In the genomic region with DNA sequence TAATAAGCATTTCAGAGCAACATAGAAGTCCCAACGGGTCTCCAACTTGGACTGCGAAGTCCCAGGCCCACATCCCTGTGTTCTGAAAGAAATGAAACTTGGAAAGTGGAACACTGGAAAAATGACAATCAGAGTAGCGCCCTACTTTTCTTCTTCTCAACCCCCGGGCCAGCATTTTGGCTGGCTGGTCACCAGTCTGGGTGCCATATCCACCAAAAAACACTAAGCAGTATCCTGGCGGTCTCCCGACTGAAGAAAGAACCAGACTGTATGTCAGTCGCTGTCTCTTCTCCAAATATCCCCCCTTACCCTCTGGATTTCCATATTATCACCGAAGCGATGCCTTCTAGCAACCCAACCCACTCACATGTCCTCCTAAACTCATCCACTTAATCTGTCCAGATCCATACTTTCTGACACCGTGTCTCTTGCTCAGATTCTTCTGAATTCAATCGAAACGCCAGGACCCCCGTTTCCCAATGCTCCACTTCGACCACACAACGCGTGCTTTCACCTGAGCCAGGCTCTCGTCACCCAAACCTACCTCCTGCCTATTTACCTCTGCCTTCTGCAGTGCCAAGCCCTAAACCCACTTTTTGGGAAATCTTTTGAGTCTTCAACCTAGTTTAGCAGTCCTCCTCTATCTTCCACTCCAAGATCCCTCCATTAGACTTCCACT, we compare ENCODE assay signal across 7 mouse cellular contexts. TPM values are rescaled to one million over a fixed set of nuclear protein-coding genes. Genes with fewer than 3 reads are reported as not detected.
A peak's percentile ranks its signal among the peaks of the same experiment; 100 is the strongest.
DNase-seq lines count a peak whose midpoint lies in the region; ATAC-seq and TF ChIP-seq lines count a peak whose summit lies in the region.

No protein-coding gene starts in this region.

- no peak for DNase-seq in spleen, adult 2 months (ENCODE audit: low read depth in 1 of 2, low spot score in 2 of 2)
- DNase-seq in spleen, adult 18-20 months, result no peak
- peak; percentile 47 for DNase-seq in cerebellum, adult 11-12 months
- DNase-seq in forebrain, embryonic 10.5 days (ENCODE audit: extremely low spot score, low spot score), result no peak
- peak in 1 of 3 experiments; percentile 7 for DNase-seq in liver, embryonic 14.5 days (ENCODE audit: low read depth in 3 of 3, low spot score in 3 of 3)

- peak overlapping the region; percentile 82 for H3K4me3 ChIP-seq in spleen, adult 2 months (ENCODE audit: extremely low read depth, insufficient read depth, insufficient read length)
- peak overlapping the region; percentile 75 for H3K4me3 ChIP-seq in forebrain, embryonic 10.5 days
- H3K4me3 ChIP-seq in liver, embryonic 14.5 days (ENCODE audit: insufficient read depth in 1 of 2, low read depth in 2 of 2, low read length in 2 of 2), result peak overlapping the region; percentile 78 to 96
- H3K4me3 ChIP-seq in olfactory bulb, adult 2 months (ENCODE audit: insufficient read depth, low read depth, low read length), result peak overlapping the region; percentile 86

- TF ChIP-seq EP300 in liver, embryonic 14.5 days (IDR thresholded peaks at IDR 0.05; ENCODE audit: low read depth), result no peak

- no peaks in the 10 kb centered on the region for H3K27me3 ChIP-seq in spleen, adult 2 months (ENCODE audit: control insufficient read depth, insufficient read depth, low read length)
- H3K27me3 ChIP-seq in forebrain, embryonic 10.5 days (ENCODE audit: poor library complexity, severe bottlenecking), result no peaks in the 10 kb centered on the region
- no peaks in the 10 kb centered on the region for H3K27me3 ChIP-seq in liver, embryonic 14.5 days (ENCODE audit: control insufficient read depth, insufficient read depth, low read length)

- H3K4me2 ChIP-seq in liver, embryonic 14.5 days (ENCODE audit: low read depth), result peak overlapping the region; percentile 96

- peak overlapping the region; percentile 85 for H3K9ac ChIP-seq in liver, embryonic 14.5 days (replicated peaks)

- no peak for TF ChIP-seq CTCF in spleen, adult 2 months (IDR thresholded peaks at IDR 0.05; ENCODE audit: extremely low read depth, insufficient read depth, insufficient read length, insufficient replicate concordance)
- TF ChIP-seq CTCF in liver, embryonic 14.5 days (IDR thresholded peaks at IDR 0.05; ENCODE audit: low read depth), result no peak
- no peak for TF ChIP-seq CTCF in olfactory bulb, adult 2 months (IDR thresholded peaks at IDR 0.05; ENCODE audit: insufficient read depth, low read depth, low read length)

- H3K36me3 ChIP-seq in spleen, adult 2 months (ENCODE audit: control insufficient read depth, insufficient read depth, low read length), result no peaks in the 10 kb centered on the region; the same call in 1 of the 2 replicates
- peaks cover 8% of the 10 kb centered on the region; the same call in 1 of the 2 replicates for H3K36me3 ChIP-seq in forebrain, embryonic 10.5 days (replicated peaks)
- no peaks in the 10 kb centered on the region for H3K36me3 ChIP-seq in liver, embryonic 14.5 days (replicated peaks; ENCODE audit: control insufficient read depth, insufficient read depth, low read depth)

- H3K4me1 ChIP-seq in spleen, adult 2 months (ENCODE audit: control insufficient read depth, insufficient read depth, insufficient read length), result peaks cover 9% of the 10 kb centered on the region; the same call in 1 of the 2 replicates
- peaks cover 24% of the 10 kb centered on the region for H3K4me1 ChIP-seq in forebrain, embryonic 10.5 days
- peaks cover 11 to 18% of the 10 kb centered on the region in 2 experiments for H3K4me1 ChIP-seq in liver, embryonic 14.5 days (replicated peaks; ENCODE audit: control insufficient read depth in 2 of 2, insufficient read depth in 2 of 2, low read length in 1 of 2)
- H3K4me1 ChIP-seq in olfactory bulb, adult 2 months (ENCODE audit: control insufficient read depth, insufficient read depth, low read length), result peaks cover 3% of the 10 kb centered on the region; the same call in 1 of the 2 replicates

- H3K9me3 ChIP-seq in forebrain, embryonic 10.5 days, result no peaks in the 10 kb centered on the region
- H3K9me3 ChIP-seq in liver, embryonic 14.5 days (ENCODE audit: control insufficient read depth, low read length), result no peaks in the 10 kb centered on the region

- TF ChIP-seq POLR2A in spleen, adult 2 months (IDR thresholded peaks at IDR 0.05; ENCODE audit: low read depth, low read length), result no peak
- TF ChIP-seq POLR2A in olfactory bulb, adult 2 months (IDR thresholded peaks at IDR 0.05; ENCODE audit: insufficient read depth, low read depth, low read length), result no peak

- peak overlapping the region; percentile 61 for H3K27ac ChIP-seq in spleen, adult 2 months (ENCODE audit: insufficient read depth, low read length)
- peak overlapping the region; percentile 98 for H3K27ac ChIP-seq in forebrain, embryonic 10.5 days
- peak overlapping the region; percentile 66 for H3K27ac ChIP-seq in liver, embryonic 14.5 days
- H3K27ac ChIP-seq in olfactory bulb, adult 2 months (ENCODE audit: insufficient read depth, low read depth, low read length), result peak overlapping the region; percentile 60

- 3% methylated on average over 17 of the region's 17 CpGs for WGBS in spleen, adult 2 months
- WGBS in forebrain, embryonic 10.5 days, result 9% methylated on average over 17 of the region's 17 CpGs
- 3% methylated on average over 17 of the region's 17 CpGs for WGBS in liver, embryonic 14.5 days (ENCODE audit: insufficient replicate concordance)
- under 1% methylated on average over 17 of the region's 17 CpGs for WGBS in olfactory bulb, adult 2 months

- peak; percentile 0 to 4; a peak in 1 of 4 replicates for ATAC-seq in hematopoietic stem cell, adult 5-6 weeks (replicated peaks in 1 of 2; ENCODE audit: insufficient read depth in 1 of 2, low FRiP score in 2 of 2, low TSS enrichment in 1 of 2, low read depth in 1 of 2, poor library complexity in 2 of 2, severe bottlenecking in 2 of 2)
- peak; percentile 1; the same call in 1 of the 2 replicates for ATAC-seq in liver, embryonic 14.5 days (ENCODE audit: insufficient read depth)

RNA-seq across cellular contexts. Expression of gene Gm28047, which starts 0.4 kb away (rescaled TPM):
- polyA plus RNA-seq in spleen, adult 2 months (2012; rRNA removed), result not detected in 2 replicates
- polyA plus RNA-seq in forebrain, embryonic 10.5 days (2016; fragmentation: Nextera tagmentation; extraction: Ambion mirVana), result 0.50 TPM in 1 of 2 replicates, not detected in the other
- total RNA-seq in hematopoietic stem cell, adult 5-6 weeks (2017), result 1.7 TPM in 1 of 2 replicates, not detected in the other
- not detected in 2 replicates for polyA plus RNA-seq in liver, embryonic 14.5 days (2012; rRNA removed)
- polyA plus RNA-seq in liver, embryonic 14.5 days (2014; fragmentation: Nextera tagmentation; extraction: Ambion mirVana), result not detected in 2 replicates
- not detected in 2 replicates for polyA plus RNA-seq in olfactory bulb, adult 2 months (2012; ENCODE audit: insufficient read depth, insufficient read length, low replicate concordance, missing spikeins)

RNA-seq across cellular contexts. Expression of gene Atf7, which starts 0.8 kb away (rescaled TPM):
- polyA plus RNA-seq in spleen, adult 2 months (2012; rRNA removed), result 70.2 and 71.8 TPM in 2 replicates
- polyA plus RNA-seq in forebrain, embryonic 10.5 days (2016; fragmentation: Nextera tagmentation; extraction: Ambion mirVana), result 16.0 and 19.2 TPM in 2 replicates
- total RNA-seq in hematopoietic stem cell, adult 5-6 weeks (2017), result 24.9 and 59.6 TPM in 2 replicates
- polyA plus RNA-seq in liver, embryonic 14.5 days (2012; rRNA removed), result 12.3 and 15.8 TPM in 2 replicates
- 6.8 and 7.3 TPM in 2 replicates for polyA plus RNA-seq in liver, embryonic 14.5 days (2014; fragmentation: Nextera tagmentation; extraction: Ambion mirVana)
- not detected in 2 replicates for polyA plus RNA-seq in olfactory bulb, adult 2 months (2012; ENCODE audit: insufficient read depth, insufficient read length, low replicate concordance, missing spikeins)

RNA-seq across cellular contexts. Expression of gene Atp5g2, which starts 47.7 kb away (rescaled TPM):
- 249 and 253 TPM in 2 replicates for polyA plus RNA-seq in spleen, adult 2 months (2012; rRNA removed)
- polyA plus RNA-seq in forebrain, embryonic 10.5 days (2016; fragmentation: Nextera tagmentation; extraction: Ambion mirVana), result 65.1 and 69.2 TPM in 2 replicates
- total RNA-seq in hematopoietic stem cell, adult 5-6 weeks (2017), result 29.1 and 78.4 TPM in 2 replicates
- polyA plus RNA-seq in liver, embryonic 14.5 days (2012; rRNA removed), result 126 and 227 TPM in 2 replicates
- polyA plus RNA-seq in liver, embryonic 14.5 days (2014; fragmentation: Nextera tagmentation; extraction: Ambion mirVana), result 38.4 and 42.3 TPM in 2 replicates
- not detected in 2 replicates for polyA plus RNA-seq in olfactory bulb, adult 2 months (2012; ENCODE audit: insufficient read depth, insufficient read length, low replicate concordance, missing spikeins)
